Mouse (Mus musculus): ENCODE results near the gene Arfgap2.
A peak's percentile ranks its signal among the peaks of the same experiment; 100 is the strongest.

Arfgap2 gene

DNA sequence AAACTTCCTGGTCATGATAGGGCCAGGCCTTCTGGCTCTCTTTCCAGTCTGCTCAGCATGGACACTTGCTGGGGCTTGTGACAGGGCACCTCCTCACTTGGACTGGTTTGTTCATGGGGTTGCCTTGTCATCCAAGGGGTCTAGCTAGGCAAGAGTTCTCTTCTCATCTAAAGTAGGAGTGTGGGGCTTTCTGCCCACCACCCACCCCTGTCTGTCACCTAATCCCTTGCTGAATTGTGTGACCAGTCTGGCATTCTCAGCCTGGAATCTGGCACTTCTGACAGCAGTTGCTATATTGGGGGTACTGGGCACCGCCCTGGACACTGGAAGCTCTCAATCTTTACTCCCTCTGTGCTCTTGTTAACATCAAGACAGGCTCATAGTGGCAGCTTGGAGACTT is 5.3 kb upstream of the Arfgap2 start:
- no peak for DNase-seq (ENCODE audit: low spot score)

DNA sequence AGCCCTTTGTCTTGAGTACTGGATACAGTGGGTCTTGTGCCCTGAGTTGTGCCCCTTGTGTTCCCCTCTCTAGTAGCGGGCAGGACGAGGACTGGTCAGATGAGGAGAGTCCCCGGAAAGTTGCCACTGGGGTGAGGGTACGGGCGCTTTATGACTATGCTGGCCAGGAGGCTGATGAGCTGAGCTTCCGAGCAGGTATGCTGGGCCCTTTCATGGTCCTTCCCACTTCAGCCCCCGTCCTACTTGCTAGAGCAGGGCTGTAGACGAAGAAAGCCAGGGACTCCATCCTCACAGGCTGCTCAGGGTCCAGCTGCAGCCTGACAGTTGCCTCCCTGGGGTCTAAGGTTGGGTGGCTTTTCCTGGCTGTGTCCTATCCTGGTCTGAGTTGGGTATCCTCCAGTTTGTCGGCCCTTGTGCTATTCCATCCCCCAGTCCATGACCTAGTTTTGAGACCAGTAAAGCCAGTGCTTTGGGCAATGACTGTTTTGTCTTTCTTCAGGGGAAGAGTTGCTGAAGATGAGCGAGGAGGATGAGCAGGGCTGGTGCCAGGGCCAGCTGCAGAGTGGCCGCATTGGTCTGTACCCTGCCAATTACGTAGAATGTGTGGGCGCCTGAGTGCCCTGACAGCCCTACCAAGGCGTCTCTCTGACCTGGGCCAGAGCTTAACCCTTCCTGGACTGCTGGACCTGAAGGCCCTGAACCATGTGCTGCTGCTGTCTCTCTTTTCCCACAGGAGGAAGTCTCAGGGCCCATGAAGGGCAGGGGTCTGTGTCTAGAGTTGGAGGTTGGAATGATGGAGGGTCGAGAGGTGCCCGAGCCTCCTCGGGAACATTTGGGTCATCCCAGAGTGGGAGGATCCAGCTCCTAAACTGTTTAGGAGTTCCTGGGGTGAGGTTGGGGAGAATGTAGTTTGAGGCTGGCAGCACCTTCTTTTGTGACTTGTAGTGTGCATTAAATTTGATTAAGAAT is 798 bp upstream of the Arfgap2 start:
- DNase-seq (ENCODE audit: low spot score), result no peak

DNA sequence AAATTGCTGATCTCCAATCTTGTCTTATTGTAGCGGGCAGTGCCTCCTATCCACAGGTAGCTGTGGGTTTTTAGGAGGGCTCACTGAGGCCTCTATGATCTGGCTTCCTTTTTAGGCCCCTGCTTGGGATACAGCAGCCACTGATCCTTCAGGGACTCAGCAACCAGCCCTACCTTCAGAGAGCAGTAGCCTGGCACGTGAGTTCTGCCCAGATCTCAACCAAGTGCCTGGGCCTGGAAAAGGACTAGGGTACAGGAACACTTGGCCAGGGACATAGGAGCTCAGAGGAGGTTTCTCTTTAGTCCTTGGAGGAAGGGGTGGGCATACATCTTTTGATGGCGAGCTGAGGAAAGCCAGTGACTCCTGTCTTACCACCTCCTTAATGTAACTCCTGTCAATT is 3.3 kb downstream of the Arfgap2 start:
- no peak for DNase-seq (ENCODE audit: low spot score)

DNA sequence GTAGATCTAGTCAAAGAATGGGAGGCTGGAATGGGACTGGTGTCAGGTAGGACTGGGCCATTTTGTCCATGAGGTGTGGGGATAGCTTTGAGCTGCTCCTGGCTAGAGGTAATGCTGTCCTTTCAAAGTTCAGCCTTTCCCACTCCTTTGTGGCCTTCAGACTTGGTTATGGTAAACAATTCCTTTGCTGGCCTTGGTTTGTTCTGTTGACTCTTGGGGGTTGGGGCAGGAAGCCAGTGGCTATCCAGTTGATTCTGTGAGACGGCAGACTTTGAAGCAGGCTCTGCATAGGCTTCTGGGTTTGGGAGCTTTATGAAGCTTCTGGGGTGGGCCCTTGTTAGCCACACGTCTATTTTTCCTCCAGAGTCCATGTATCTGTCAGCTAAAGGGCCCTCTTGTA is 3.9 kb downstream of the Arfgap2 start:
- no peak for DNase-seq (ENCODE audit: low spot score)

DNA sequence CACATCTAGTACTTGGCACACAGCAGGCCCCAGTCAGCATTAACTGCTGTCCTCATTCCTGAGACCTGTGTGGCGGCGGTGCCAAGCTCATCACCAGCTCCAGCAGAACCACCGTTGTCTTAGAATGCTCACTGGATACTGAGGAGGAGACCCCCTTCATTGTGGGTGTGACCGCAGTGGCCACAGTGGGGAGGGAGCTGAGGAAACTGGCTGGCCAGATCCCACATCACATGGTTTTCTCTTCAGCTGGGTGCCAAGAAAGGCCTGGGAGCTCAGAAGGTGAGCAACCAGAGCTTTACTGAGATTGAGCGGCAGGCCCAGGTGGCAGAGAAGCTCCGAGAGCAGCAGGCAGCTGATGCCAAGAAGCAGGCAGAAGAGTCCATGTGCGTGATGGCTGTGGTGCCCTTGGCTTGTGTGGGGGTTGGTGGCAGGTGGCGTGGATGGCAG is 4.9 kb downstream of the Arfgap2 start:
- DNase-seq (ENCODE audit: low spot score), result no peak

DNA sequence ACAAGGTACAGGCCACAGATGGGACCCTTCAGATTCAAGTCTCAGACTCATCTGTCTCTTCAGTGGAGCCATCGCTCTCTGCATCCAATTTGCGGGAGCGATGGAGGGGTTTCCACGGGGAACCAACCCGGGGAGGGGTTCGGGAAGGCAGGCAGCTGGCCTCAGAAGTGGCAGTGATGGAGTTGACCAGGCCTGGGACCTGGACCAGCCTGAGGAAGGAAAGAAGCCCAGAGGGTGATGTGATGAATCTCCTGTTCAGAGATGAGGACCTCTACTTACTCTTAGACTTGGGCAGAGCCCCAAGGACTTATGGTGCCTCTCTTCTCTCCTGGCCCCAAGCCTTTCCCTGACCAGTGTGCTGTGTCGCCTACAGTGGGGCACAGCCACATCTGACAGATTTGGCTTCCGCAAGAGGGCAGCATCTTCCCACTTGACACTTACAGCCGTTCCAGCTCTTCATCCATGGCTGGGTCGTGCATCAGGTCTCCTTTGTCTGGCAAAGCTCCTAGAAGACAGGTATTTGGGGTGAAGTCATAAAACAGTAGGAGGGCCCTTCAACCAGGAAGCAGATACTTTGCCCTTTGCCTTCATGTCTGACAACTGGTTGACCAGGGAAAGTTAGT is 14.1 kb downstream of the Arfgap2 start:
- DNase-seq (ENCODE audit: low spot score), result no peak

DNA sequence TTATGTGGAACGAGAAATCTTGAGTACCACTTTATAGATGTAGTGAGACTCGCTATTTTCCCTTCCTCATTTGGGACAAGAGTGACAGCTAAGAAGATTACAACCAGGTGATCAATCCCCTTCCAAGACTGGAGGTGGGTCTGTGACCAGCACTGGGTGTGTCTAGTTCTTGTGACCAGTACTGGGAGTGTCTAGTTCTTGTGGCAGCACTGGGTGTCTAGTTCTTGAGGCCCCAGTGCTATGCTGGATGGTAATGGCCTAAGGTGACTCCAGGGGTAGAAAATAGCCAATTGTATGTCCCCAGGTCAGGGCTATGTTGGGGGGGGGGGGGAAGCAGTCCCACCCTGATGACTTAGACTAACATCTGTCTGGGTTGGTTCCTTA is 14.6 kb downstream of the Arfgap2 start:
- DNase-seq (ENCODE audit: low spot score), result no peak

DNA sequence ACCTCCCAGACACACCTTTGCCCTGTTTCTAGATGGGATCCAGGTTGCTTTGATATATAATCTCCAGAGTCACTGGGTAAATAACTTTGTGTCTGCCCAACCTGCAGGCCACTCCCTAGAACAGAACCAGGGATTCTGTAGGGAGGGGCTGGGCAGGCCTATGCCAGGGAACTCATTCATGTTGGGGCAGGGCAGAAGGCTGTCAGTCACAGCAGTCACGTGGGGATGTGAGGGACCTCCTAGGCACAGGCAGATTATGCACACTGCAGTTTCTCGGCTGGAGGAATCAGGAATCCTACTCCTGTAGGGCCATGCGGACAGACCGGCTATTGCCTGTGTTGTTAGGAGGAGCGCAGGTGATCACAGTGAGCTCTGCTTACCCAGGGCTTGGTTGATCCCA is 16.6 kb downstream of the Arfgap2 start:
- no peak for DNase-seq (ENCODE audit: low spot score)

DNA sequence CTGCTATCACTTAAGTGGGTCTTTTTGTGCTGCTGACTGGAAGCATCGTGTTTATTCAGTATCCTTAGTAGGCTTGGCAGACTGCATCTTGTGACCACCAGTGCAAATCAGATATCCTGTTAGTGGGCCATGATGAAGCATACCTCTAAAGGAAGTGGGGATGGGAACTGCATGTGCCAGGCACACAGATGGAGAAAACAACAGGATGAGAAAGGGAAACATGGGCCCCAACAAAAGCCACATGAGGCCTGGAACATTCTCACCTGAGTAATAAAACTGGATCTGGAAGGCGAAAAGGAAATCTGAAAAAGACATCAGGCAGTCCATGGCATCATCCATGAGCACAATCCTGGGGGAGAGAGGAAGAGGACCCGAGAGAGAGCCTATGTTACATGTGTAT is 19.2 kb downstream of the Arfgap2 start:
- no peak for DNase-seq (ENCODE audit: low spot score)

DNA sequence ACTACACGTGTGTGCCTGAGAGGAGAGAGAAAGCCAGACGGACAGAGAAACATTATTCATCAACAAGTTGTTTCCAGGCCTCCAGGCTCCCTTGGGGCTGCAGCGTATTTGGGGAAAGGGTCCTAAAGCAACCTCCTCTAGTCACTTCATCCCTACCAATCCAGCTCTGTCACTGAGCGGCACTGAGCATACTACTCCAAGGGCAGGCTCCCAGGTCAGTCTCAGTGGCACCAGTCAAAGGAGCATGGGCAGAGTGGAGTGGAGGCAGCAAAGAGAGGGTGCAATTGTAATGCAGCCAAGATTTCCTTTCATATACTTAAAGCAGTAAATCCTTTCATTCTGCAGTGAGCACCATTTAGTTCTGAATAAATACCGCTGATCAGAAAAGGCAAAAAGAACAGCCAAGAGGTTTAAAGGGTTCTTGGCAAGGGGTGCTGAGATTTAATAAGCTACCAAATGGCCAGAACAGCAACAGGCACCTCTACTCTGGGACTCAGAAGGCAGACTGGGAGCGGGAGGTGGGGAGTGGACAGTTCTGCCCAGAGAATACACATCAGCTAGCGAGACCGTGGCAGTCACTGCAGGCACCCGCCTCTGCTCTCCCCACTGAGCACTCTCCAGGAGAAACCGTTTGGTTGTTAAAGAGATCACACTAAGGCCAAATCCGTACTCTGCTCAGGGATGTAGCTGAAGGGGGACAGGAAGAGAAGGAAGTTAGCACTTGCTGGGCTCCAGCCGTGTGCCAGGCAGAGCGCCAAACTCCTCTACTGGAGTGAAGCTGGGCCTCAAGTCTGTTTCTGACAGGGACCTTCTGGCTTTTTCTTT is 19.8 kb downstream of the Arfgap2 start:
- DNase-seq (ENCODE audit: low spot score), result no peak

DNA sequence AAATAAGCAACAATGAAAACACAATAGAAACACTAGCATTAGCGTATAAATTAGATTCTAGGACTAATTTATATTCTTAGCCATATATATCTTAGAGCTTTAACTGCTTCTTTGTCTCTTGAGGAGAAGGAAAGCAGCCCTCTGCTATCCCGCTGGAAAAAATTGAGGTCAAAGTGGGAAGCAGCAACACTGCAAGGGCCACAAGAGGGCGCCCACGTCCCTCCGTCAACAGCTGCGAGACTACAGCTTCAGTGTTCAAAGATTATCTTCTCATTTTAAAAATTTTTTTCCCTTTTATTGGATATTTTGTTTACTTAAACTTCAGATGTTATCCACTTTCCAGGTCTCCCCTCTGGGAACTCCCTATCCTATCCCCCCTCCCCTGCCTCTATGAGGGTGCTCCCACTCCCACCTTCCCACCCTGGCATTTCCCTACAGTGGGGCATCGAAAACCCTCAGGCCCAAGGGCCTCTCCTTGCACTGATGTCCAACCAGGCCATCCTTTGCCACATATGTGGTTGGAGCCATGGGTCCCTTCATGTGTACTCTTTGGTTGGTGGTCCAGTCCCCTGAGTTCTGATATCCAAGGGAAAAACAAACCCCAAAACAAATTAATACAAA is 21.2 kb downstream of the Arfgap2 start:
- peak; percentile 78 for DNase-seq (ENCODE audit: low spot score)

DNA sequence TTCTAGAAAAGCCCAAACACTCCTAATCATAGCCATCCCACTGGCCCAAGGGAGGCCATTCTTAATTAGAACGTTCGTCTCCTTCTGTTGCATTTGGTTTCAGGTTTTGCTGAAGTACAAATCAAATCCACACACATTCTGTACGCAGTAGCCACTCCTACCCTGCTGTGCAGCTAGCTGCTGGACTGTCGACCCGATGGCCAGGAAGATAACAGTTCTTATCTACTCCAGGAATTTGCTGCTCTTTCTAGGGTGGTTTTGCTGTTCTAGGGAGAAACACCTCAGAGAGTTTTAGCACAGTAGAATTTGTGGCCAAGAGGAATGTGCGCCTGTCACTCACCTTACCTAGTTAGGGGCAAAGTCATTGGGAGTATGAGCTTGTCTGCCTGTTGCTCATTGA is 22.8 kb downstream of the Arfgap2 start:
- no peak for DNase-seq (ENCODE audit: low spot score)

DNA sequence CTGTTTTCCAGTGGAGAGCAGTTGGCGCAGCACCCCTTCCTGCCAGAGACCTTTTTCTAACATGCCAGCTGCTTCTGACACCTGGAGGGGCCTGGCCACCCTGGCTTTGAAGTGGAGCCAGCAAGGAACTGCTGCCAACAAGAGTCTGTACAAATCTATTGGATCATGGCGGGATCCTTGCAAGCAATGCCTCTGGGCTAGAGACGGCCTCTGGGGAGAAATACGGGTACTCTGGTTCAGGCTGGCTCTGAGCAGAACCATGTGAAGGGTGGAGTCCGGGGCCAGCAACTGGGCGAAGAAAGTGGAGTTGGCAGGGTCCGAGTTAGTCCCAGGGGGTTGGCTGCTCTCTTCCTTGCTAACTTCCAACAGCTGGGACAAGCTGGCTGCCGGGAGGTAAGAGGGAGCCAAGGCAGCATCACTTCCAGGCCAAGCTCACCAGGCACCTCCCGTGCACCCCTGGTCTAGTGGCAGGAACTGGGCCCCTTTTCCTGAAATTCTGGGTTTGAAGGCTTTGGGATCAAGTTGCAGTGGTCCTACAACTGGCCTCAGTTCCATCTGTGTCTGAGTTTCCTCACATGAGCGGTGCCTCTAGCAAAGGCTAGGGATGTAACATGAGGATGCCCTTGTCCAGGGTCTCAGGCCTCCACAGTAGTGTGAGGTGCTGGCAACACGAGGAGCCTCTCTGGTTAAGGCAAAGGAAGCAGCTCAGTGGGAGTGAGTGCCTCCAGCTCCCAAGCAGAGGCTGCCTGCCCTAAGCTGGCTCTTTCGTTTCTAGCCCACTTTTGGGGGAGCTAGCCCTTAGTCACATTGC is 26.6 kb downstream of the Arfgap2 start:
- peak; percentile 45 for DNase-seq (ENCODE audit: low spot score)

DNA sequence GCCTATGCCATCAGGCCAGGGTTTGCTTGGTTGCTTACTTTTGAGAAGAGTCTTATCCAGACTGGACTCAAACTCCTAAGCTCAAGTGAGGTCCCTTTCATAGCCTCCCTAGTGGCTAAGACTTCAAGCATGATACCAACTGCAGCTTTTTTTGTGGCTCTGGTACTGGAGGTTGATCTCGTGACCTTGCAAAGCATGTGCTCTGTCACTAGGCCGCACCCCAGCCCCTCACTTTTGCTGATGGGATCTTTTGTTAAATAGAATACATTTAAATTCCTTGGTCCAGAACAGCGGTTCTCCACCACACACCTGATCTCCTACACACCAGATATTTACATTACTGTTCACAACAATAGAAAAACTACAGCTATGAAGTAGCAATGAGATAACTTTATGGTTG is 29.5 kb downstream of the Arfgap2 start:
- DNase-seq (ENCODE audit: low spot score), result no peak

DNA sequence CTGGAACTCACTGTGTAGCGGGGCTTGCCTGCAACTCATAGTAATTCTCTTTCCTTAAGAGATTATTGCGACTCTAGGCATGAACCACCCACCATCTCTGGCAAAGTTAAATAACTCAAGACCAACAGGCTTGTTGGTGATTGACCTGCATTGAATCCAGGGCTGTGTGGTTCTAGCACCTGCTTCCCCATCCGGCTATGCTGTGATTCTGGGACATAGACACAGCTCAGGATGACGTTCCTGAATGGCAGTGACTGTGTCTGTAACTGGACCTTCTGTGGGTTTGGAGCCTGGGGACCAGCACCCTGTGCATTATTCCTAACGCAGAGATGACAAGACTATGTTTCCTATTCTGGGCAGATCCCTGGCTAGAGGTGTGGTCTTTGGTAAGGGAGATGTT is 31.1 kb downstream of the Arfgap2 start:
- DNase-seq (ENCODE audit: low spot score), result no peak

DNA sequence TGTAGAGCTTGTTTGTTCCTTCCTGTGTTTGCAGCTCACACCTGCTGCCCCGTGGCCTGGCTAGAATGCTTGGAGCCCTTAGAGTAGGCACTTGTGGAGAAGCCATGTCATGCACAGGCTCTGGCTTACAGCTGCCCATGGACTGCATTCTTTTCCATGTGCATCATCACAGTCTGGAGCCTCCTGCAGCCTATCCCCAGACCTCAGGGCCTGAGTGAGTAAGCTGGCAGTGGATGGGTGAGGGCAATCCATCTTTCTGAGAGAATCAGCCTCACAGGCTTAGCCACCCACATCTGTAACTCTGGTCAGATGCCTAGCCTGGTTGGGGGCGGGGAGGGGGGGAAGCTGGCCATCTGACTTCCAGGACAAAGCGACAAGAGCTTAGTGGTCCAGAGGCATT is 34.4 kb downstream of the Arfgap2 start:
- no peak for DNase-seq (ENCODE audit: low spot score)

DNA sequence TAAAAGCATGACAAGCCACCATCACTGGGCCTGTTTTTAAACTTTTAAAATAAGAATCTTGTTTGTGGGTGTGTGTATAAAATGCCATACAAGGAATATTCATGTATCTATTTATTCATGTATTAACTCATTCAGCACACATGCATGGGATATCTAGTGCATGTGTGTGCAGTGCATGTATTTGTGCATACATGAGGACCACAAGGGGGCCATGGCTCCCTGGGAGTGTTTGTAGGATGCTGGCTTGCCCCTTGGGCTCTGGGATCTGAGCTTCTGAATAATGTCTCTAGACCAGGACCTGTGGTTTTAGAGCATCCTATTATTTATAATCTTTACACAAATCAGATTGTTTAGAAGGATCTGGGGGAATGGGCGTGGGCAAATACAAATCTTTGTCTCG is 36.0 kb downstream of the Arfgap2 start:
- DNase-seq (ENCODE audit: low spot score), result no peak

DNA sequence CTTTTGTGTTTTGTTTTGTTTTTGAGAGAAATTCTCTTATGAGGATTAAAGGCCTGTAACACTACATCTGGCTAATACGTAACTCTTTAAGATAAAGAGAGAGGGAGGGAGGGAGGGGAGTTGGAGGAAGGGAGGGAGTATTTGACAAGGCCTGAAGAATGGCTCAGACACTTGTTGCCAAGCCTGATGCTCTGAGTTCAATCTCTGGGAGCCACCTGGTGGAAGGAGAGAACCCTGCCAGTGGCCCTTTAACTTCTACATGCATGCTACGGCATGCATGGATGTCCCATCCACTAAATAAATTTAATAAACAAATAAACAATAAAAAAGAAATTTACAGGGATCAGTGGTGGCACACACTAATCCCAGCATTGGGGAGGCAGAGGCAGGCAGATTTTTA is 37.1 kb downstream of the Arfgap2 start:
- no peak for DNase-seq (ENCODE audit: low spot score)

DNA sequence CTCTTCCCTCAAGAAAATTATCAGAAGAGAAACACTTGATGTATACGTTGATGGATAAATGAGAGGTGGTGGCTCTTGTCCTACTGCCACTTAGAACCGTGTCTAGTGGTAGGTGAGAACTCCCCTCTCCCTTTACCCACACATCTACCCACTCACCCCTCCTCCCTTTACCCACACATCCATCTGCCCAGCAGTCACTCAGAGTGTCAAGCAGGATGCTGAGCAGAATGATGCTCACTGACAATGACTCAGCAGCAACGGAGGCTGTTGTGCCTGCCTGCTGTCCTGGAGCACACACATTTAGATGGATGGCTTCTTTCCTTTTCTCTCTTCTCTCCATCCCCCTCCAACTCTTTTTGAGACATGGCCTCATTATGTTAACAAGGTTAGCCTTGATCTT is 38.1 kb downstream of the Arfgap2 start:
- no peak for DNase-seq (ENCODE audit: low spot score)

DNA sequence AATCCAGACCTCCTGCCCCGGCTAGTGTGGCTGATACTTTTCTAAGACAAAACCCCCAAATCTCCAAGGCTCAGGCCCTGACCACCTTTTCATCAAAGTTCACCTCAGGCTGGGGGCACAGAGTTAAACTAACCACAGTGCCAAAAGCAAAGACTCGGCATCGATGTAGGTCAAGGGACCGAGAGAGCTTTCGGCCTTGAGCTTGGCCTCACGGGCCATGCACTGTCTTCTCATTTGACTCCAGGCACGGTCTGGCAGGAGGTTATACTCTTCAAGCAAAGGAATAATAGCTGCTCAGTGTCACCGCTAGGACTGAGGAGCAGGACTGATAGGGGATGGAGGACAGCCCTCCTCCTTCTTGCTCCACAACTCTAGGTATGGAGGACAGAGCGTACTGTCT is 41.2 kb downstream of the Arfgap2 start:
- DNase-seq (ENCODE audit: low spot score), result no peak

DNA sequence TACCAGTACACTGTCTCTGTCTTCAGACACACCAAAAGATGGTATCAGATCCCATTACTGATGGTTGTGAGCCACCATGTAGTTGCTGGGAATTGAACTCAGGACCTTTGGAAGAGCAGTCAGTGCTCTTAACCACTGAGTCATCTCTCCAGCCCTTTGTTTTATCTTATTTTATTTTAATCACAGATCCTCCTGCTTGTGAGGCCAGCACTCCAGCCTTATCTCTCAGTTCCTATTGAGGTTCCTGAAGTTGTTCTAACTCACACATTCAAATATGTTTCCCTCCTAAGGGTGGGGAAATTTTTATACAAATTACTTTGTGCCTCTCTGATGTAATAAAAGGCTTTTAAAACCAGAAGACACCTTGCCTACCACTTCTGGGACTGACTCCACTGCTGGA is 41.8 kb downstream of the Arfgap2 start:
- no peak for DNase-seq (ENCODE audit: low spot score)
